Mouse (Mus musculus) G1E (cell line): Measurements from ENCODE around the gene Klc1. TPM values are rescaled to one million over a fixed set of nuclear protein-coding genes. Genes with fewer than 3 reads are reported as not detected.

Source experiments
- ATAC-seq: 2 replicates; pipeline ENCODE4 v1.8.0; 2016; ENCODE audit warnings: mild to moderate bottlenecking; ENCODE audit not compliant: insufficient number of reproducible peaks, poor library complexity, low FRiP score, severe bottlenecking; ENCODE audit errors: extremely low read depth
- DNase-seq: peaks from one replicate; pipeline ENCODE4 v3.0.0; 2012; ENCODE audit warnings: low spot score
- H3K27me3 ChIP-seq: 2 replicates; pipeline ENCODE4 v1.6.1; 2012; ENCODE audit warnings: mild to moderate bottlenecking, low read length, inconsistent platforms; ENCODE audit not compliant: insufficient read depth
- H3K36me3 ChIP-seq: replicated peaks from 2 replicates; pipeline ENCODE3; 2012; ENCODE audit warnings: mild to moderate bottlenecking, inconsistent platforms
- H3K4me1 ChIP-seq: 2 replicates; pipeline ENCODE4 v1.6.1; 2012; ENCODE audit warnings: low read depth, low read length, inconsistent platforms, mixed read lengths; ENCODE audit not compliant: insufficient read depth
- H3K4me3 ChIP-seq: 2 replicates; pipeline ENCODE4 v1.5.1; 2012; ENCODE audit warnings: low read depth, mild to moderate bottlenecking, inconsistent platforms, low read length, moderate library complexity, mixed read lengths
- H3K9me3 ChIP-seq: replicated peaks from 2 replicates; pipeline ENCODE4 v1.6.1; 2012; ENCODE audit warnings: inconsistent platforms
- CTCF ChIP-seq: IDR thresholded peaks from 2 replicates; pipeline ENCODE4 v1.5.1; 2012; ENCODE audit warnings: low read depth, low read length, inconsistent platforms, mixed read lengths
- GATA1 ChIP-seq: IDR thresholded peaks from 2 replicates; pipeline ENCODE4 v1.6.1; 2012; ENCODE audit warnings: borderline replicate concordance, low read length, inconsistent platforms, mixed read lengths
- GATA2 ChIP-seq: IDR thresholded peaks from 2 replicates; pipeline ENCODE4 v1.6.1; 2012; ENCODE audit warnings: low read depth, low read length, inconsistent platforms, borderline replicate concordance
- POLR2AphosphoS5 ChIP-seq: IDR thresholded peaks from 2 replicates; pipeline ENCODE4 v1.6.1; 2012; ENCODE audit warnings: low read depth, low read length, inconsistent platforms; ENCODE audit not compliant: insufficient replicate concordance
- TAL1 ChIP-seq: conservative IDR thresholded peaks from 2 replicates; pipeline ENCODE4 v1.6.1; 2012; ENCODE audit warnings: low read depth, low read length, inconsistent platforms, mixed read lengths
- polyA plus RNA-seq: library from polyadenylated mRNA; stranded (reverse); fragments of >175 nt; gene quantifications from 2 replicates; pipeline ENCODE4 v1.2.3, GENCODE M21; 2012
- total RNA-seq, 2 experiments: library from RNA; stranded (forward) in 1 of 2; stranded (reverse) in 1 of 2; fragments of 200-1000 nt in 1 of 2; fragments of >200 nt in 1 of 2; fragmentation: Nextera tagmentation in 1 of 2; gene quantifications; 2 replicates each; pipeline ENCODE4 v1.2.3; 2014 to 2017

Gene Klc1
- total and polyA plus RNA-seq, 3 experiments, result 57.2 to 68.2 (median 65.0) TPM

- ATAC-seq (no peak), DNase-seq (no peak)
- peaks cover 19% of the 10 kb centered on the region for H3K4me1 ChIP-seq
- no peak overlapping the region for H3K4me3 ChIP-seq
- H3K36me3 ChIP-seq, result peaks cover 100% of the 10 kb centered on the region
- H3K9me3 ChIP-seq, result no peaks in the 10 kb centered on the region
- TF ChIP-seq TAL1 (no peak), CTCF (no peak), GATA1 (no peak), POLR2AphosphoS5 (no peak), GATA2 (no peak)
- H3K27me3 ChIP-seq, result no peaks in the 10 kb centered on the region
Observed at GRCm38 (mm10) chr12:111791474-111792104, 32.9 kb downstream of the Klc1 start.

GRCm38 (mm10) chr12:111794102-111794501, 35.5 kb downstream of the Klc1 start:
- TF ChIP-seq TAL1 (no peak), GATA1 (no peak), CTCF (no peak), GATA2 (no peak), POLR2AphosphoS5 (no peak)
- Histone ChIP-seq H3K27me3 (no peaks in the 10 kb centered on the region), H3K4me1 (peaks cover 10% of the 10 kb centered on the region), H3K4me3 (no peak overlapping the region), H3K9me3 (no peaks in the 10 kb centered on the region), H3K36me3 (peaks cover 99% of the 10 kb centered on the region)
- ATAC-seq, result no peak
- peak; percentile 68 for DNase-seq

DNA sequence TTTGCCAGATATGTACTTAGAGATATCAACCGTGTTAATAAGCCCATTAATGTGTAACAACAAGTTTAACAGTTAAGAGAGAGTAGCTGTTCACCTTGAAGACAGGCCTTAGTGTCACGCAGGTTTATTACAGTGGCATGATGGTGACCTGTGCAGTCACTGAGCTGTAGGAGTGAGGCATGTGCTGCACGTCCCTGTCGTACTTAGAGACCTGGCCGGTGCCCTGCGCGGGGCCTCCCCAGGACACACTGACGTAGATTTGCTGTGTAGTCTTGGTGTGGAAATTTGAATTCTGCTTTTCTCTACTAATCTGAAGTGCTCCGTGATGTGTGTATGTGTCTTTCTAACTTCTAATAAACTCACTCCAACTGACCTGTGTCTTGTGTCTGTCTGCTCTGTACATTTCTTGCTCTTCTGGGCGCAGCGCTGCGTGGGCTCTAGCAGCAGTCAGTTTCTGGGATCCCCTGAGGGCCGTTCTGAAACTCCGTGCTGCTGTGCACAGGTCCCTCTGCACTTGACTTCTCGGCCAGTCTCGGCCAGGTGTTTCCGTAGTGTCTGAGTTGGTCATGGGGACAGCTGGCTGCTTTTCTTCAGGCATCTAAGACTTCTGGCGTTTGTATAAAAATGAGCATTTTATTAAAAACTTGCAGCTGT, 36.0 kb downstream of the Klc1 start:
- DNase-seq (no peak), ATAC-seq (no peak)
- TF ChIP-seq GATA1 (no peak), GATA2 (no peak), CTCF (no peak), POLR2AphosphoS5 (no peak), TAL1 (no peak)
- peaks cover 98% of the 10 kb centered on the region for H3K36me3 ChIP-seq
- peaks cover 10% of the 10 kb centered on the region for H3K4me1 ChIP-seq
- no peak overlapping the region for H3K4me3 ChIP-seq
- no peaks in the 10 kb centered on the region for H3K27me3 ChIP-seq
- no peaks in the 10 kb centered on the region for H3K9me3 ChIP-seq

DNA sequence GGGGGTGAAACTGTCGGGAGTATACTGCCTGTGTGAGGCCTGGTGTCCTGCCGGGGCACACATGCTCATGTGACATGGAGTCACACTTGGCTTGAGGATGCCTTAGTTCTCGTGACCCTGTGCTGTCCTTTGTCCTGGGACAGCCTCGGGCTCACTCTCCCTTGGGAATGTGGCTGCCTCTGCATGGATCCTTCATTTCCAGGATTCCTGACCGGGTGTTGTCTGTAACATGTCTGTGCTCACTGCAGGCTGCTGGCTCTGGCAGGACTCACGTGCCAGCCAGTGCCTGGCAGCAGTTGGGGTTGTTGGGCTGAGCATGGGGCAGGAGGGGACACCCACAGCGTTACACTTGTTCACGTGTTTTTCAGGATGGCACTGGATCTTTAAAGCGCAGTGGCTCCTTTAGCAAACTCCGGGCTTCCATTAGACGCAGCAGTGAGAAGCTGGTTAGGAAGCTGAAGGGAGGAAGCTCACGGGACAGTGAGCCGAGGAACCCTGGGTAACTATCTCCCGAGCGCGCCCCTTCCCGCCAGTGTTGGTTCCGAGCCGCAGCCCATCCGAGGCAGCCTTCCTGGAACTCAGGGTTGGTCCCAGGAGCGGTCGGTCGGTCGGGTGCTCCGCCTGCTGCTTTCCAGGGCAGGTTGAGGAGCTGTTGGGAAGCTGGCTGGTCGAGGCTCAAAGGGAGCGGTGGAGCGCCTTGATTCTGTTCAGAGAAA, 36.7 kb downstream of the Klc1 start:
- ATAC-seq (no peak), DNase-seq (no peak)
- H3K4me1 ChIP-seq, result peaks cover 10% of the 10 kb centered on the region
- no peaks in the 10 kb centered on the region for H3K9me3 ChIP-seq
- peaks cover 96% of the 10 kb centered on the region for H3K36me3 ChIP-seq
- no peak overlapping the region for H3K4me3 ChIP-seq
- TF ChIP-seq TAL1 (no peak), CTCF (no peak), GATA1 (no peak), POLR2AphosphoS5 (no peak), GATA2 (no peak)
- no peaks in the 10 kb centered on the region for H3K27me3 ChIP-seq

- ATAC-seq (no peak), DNase-seq (no peak)
- H3K36me3 ChIP-seq, result peaks cover 96% of the 10 kb centered on the region
- H3K4me1 ChIP-seq, result peaks cover 10% of the 10 kb centered on the region
- H3K4me3 ChIP-seq, result no peak overlapping the region
- no peaks in the 10 kb centered on the region for H3K27me3 ChIP-seq
- TF ChIP-seq GATA1, result no peak
- TF ChIP-seq CTCF, result no peak
- TF ChIP-seq TAL1, result no peak
- no peak for TF ChIP-seq GATA2
- TF ChIP-seq POLR2AphosphoS5, result no peak
- H3K9me3 ChIP-seq, result no peaks in the 10 kb centered on the region
Observed at GRCm38 (mm10) chr12:111797251-111797650, 38.6 kb downstream of the Klc1 start.

DNA sequence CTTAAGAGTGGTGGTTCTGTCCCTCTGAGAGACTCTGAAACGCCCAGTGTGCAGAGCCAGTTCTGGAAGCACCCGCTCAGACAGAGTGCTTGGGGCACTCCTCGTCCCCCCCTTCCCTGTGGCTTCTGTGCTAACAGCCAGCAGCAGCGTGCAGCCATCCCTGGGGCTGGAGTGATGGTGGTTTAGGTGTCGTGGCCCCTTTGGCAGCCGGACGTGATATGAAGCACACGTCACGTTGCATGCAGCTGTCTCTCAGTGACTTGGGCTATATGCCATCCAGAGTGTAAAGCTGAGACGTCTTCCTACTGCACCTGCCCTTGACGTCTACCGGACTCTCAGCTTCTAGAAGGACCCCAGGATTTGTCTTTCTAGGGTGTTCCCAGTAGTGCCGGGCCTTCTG, 39.8 kb downstream of the Klc1 start:
- ATAC-seq, result no peak
- no peak for DNase-seq
- peaks cover 12% of the 10 kb centered on the region for H3K4me1 ChIP-seq
- TF ChIP-seq TAL1 (no peak), GATA2 (no peak), CTCF (no peak), POLR2AphosphoS5 (no peak; the same call in 1 of the 2 replicates), GATA1 (no peak)
- peak overlapping the region; percentile 4; the same call in 1 of the 2 replicates for H3K4me3 ChIP-seq
- H3K9me3 ChIP-seq, result no peaks in the 10 kb centered on the region
- H3K27me3 ChIP-seq, result no peaks in the 10 kb centered on the region
- H3K36me3 ChIP-seq, result peaks cover 96% of the 10 kb centered on the region
